Mouse (Mus musculus) brain, embryonic 14.5 days (tissue): Measurements from ENCODE around the gene Ikbke. TPM values are rescaled to one million over a fixed set of nuclear protein-coding genes. Genes with fewer than 3 reads are reported as not detected.

Source experiments
- DNase-seq: peaks from one replicate; pipeline ENCODE4 v3.0.0-alpha.2; 2011; ENCODE audit warnings: low read depth
- CTCF ChIP-seq: fragments of 200-500 bp; IDR thresholded peaks from 2 replicates; pipeline ENCODE4 v1.5.1; 2012; ENCODE audit warnings: inconsistent platforms, mild to moderate bottlenecking, moderate library complexity, borderline replicate concordance; ENCODE audit not compliant: insufficient read depth, insufficient read length; ENCODE audit errors: extremely low read depth
- POLR2A ChIP-seq: fragments of 200-500 bp; IDR thresholded peaks from 2 replicates; pipeline ENCODE4 v1.6.1; 2012; ENCODE audit warnings: mild to moderate bottlenecking, inconsistent platforms, borderline replicate concordance; ENCODE audit not compliant: poor library complexity, insufficient read depth, insufficient read length, severe bottlenecking; ENCODE audit errors: extremely low read depth
- polyA plus RNA-seq: library from polyadenylated mRNA; depleted of rRNA; stranded (reverse); fragments of >200 nt; gene quantifications from 2 replicates; pipeline ENCODE4 v1.2.3, GENCODE M21; 2012

Ikbke gene
- polyA plus RNA-seq, 1 experiment: 1.8 TPM

GRCm38 (mm10) chr1:131296726-131297125 lies 17.3 kb upstream of the Ikbke start:
- TF ChIP-seq CTCF (no peak), POLR2A (no peak)
- no peak for DNase-seq

- TF ChIP-seq POLR2A (no peak), CTCF (no peak)
- no peak for DNase-seq
Measured at GRCm38 (mm10) chr1:131295200-131295599, 15.8 kb upstream of the Ikbke start.

GRCm38 (mm10) chr1:131293922-131294250 lies 14.5 kb upstream of the Ikbke start:
- DNase-seq: peak; percentile 72
- no peak for TF ChIP-seq CTCF
- no peak for TF ChIP-seq POLR2A

GRCm38 (mm10) chr1:131293221-131293921 lies 14.0 kb upstream of the Ikbke start:
- TF ChIP-seq CTCF (no peak), POLR2A (no peak)
- no peak for DNase-seq

- TF ChIP-seq POLR2A (no peak), CTCF (peak; percentile 69; the same call in 1 of the 2 replicates)
- peak; percentile 82 for DNase-seq
Measured at GRCm38 (mm10) chr1:131290648-131291047, 11.2 kb upstream of the Ikbke start.

- no peak for DNase-seq
- TF ChIP-seq CTCF: no peak
- TF ChIP-seq POLR2A: no peak
Measured at GRCm38 (mm10) chr1:131288938-131289337, 9.5 kb upstream of the Ikbke start.

- no peak for DNase-seq
- TF ChIP-seq CTCF: no peak
- TF ChIP-seq POLR2A: no peak
Measured at GRCm38 (mm10) chr1:131287267-131287666, 7.9 kb upstream of the Ikbke start.

GRCm38 (mm10) chr1:131286803-131287202 lies 7.4 kb upstream of the Ikbke start:
- no peak for TF ChIP-seq POLR2A
- no peak for TF ChIP-seq CTCF
- DNase-seq: no peak

- TF ChIP-seq CTCF (no peak), POLR2A (no peak)
- DNase-seq: no peak
Measured at GRCm38 (mm10) chr1:131284616-131285015, 5.2 kb upstream of the Ikbke start.

GRCm38 (mm10) chr1:131284167-131284566 lies 4.8 kb upstream of the Ikbke start:
- peak; percentile 14; the same call in 1 of the 2 replicates for TF ChIP-seq CTCF
- no peak for TF ChIP-seq POLR2A
- peak; percentile 55 for DNase-seq

- no peak for DNase-seq
- TF ChIP-seq POLR2A (no peak), CTCF (no peak)
Measured at GRCm38 (mm10) chr1:131281731-131282130, 2.3 kb upstream of the Ikbke start.

GRCm38 (mm10) chr1:131280280-131280679 lies 874 bp upstream of the Ikbke start:
- no peak for DNase-seq
- TF ChIP-seq POLR2A (no peak), CTCF (no peak)
